Mouse (Mus musculus): ENCODE measurements around the gene 2010111I01Rik. TPM values are rescaled to one million over a fixed set of nuclear protein-coding genes. Genes with fewer than 3 reads are reported as not detected.

Gene 2010111I01Rik
- polyA plus RNA-seq, 1 experiment: 84.5 TPM

GRCm38 (mm10) chr13:63170282-63171073 lies 205.8 kb downstream of the 2010111I01Rik start:
- Histone ChIP-seq H3K4me3 (ENCODE audit: insufficient read depth, low read depth, low read length) (no peak overlapping the region), H3K27ac (ENCODE audit: insufficient read depth, low read depth, low read length) (no peak overlapping the region), H3K36me3 (ENCODE audit: control insufficient read depth, insufficient read depth, low read length) (no peaks in the 10 kb centered on the region), H3K4me1 (ENCODE audit: control insufficient read depth, insufficient read depth, low read length) (no peaks in the 10 kb centered on the region), H3K27me3 (replicated peaks; ENCODE audit: control insufficient read depth, insufficient read depth, low read length) (no peaks in the 10 kb centered on the region)
- 81% methylated on average over 11 of the region's 11 CpGs for WGBS
- DNase-seq: no peak
- TF ChIP-seq CTCF (conservative IDR thresholded peaks at IDR 0.05; ENCODE audit: insufficient read depth, insufficient read length, low read depth, low read length) (no peak), POLR2A (IDR thresholded peaks at IDR 0.05; ENCODE audit: low read depth, low read length) (no peak)

- no peak overlapping the region for H3K27ac ChIP-seq (ENCODE audit: insufficient read depth, low read depth, low read length)
- no peak for DNase-seq
- H3K4me1 ChIP-seq (ENCODE audit: control insufficient read depth, insufficient read depth, low read length): no peaks in the 10 kb centered on the region
- no peaks in the 10 kb centered on the region for H3K36me3 ChIP-seq (ENCODE audit: control insufficient read depth, insufficient read depth, low read length)
- H3K4me3 ChIP-seq (ENCODE audit: insufficient read depth, low read depth, low read length): no peak overlapping the region
- no peak for TF ChIP-seq POLR2A (IDR thresholded peaks at IDR 0.05; ENCODE audit: low read depth, low read length)
- no peak for TF ChIP-seq CTCF (conservative IDR thresholded peaks at IDR 0.05; ENCODE audit: insufficient read depth, insufficient read length, low read depth, low read length)
- 79% methylated on average over 13 of the region's 13 CpGs for WGBS
- H3K27me3 ChIP-seq (replicated peaks; ENCODE audit: control insufficient read depth, insufficient read depth, low read length): no peaks in the 10 kb centered on the region
Observed at GRCm38 (mm10) chr13:63171347-63172096, 206.8 kb downstream of the 2010111I01Rik start.

- TF ChIP-seq POLR2A (IDR thresholded peaks at IDR 0.05; ENCODE audit: low read depth, low read length): no peak
- TF ChIP-seq CTCF (conservative IDR thresholded peaks at IDR 0.05; ENCODE audit: insufficient read depth, insufficient read length, low read depth, low read length): no peak
- no peak overlapping the region for H3K4me3 ChIP-seq (ENCODE audit: insufficient read depth, low read depth, low read length)
- no peaks in the 10 kb centered on the region for H3K27me3 ChIP-seq (replicated peaks; ENCODE audit: control insufficient read depth, insufficient read depth, low read length)
- WGBS: 95% methylated on average over 3 of the region's 3 CpGs
- no peaks in the 10 kb centered on the region for H3K36me3 ChIP-seq (ENCODE audit: control insufficient read depth, insufficient read depth, low read length)
- DNase-seq: no peak
- H3K4me1 ChIP-seq (ENCODE audit: control insufficient read depth, insufficient read depth, low read length): no peaks in the 10 kb centered on the region
- no peak overlapping the region for H3K27ac ChIP-seq (ENCODE audit: insufficient read depth, low read depth, low read length)
Observed at GRCm38 (mm10) chr13:63172097-63172445, 207.4 kb downstream of the 2010111I01Rik start.

GRCm38 (mm10) chr13:63174252-63175020 lies 209.7 kb downstream of the 2010111I01Rik start:
- 90% methylated on average over 6 of the region's 6 CpGs for WGBS
- no peaks in the 10 kb centered on the region for H3K4me1 ChIP-seq (ENCODE audit: control insufficient read depth, insufficient read depth, low read length)
- DNase-seq: no peak
- H3K27ac ChIP-seq (ENCODE audit: insufficient read depth, low read depth, low read length): no peak overlapping the region
- no peak for TF ChIP-seq POLR2A (IDR thresholded peaks at IDR 0.05; ENCODE audit: low read depth, low read length)
- no peak for TF ChIP-seq CTCF (conservative IDR thresholded peaks at IDR 0.05; ENCODE audit: insufficient read depth, insufficient read length, low read depth, low read length)
- no peaks in the 10 kb centered on the region for H3K27me3 ChIP-seq (replicated peaks; ENCODE audit: control insufficient read depth, insufficient read depth, low read length)
- H3K36me3 ChIP-seq (ENCODE audit: control insufficient read depth, insufficient read depth, low read length): no peaks in the 10 kb centered on the region
- H3K4me3 ChIP-seq (ENCODE audit: insufficient read depth, low read depth, low read length): no peak overlapping the region

- 83% methylated on average over 4 of the region's 4 CpGs for WGBS
- no peak for DNase-seq
- Histone ChIP-seq H3K36me3 (ENCODE audit: control insufficient read depth, insufficient read depth, low read length) (no peaks in the 10 kb centered on the region), H3K27ac (ENCODE audit: insufficient read depth, low read depth, low read length) (no peak overlapping the region), H3K4me1 (ENCODE audit: control insufficient read depth, insufficient read depth, low read length) (no peaks in the 10 kb centered on the region), H3K27me3 (replicated peaks; ENCODE audit: control insufficient read depth, insufficient read depth, low read length) (no peaks in the 10 kb centered on the region), H3K4me3 (ENCODE audit: insufficient read depth, low read depth, low read length) (no peak overlapping the region)
- TF ChIP-seq POLR2A (IDR thresholded peaks at IDR 0.05; ENCODE audit: low read depth, low read length): no peak
- TF ChIP-seq CTCF (conservative IDR thresholded peaks at IDR 0.05; ENCODE audit: insufficient read depth, insufficient read length, low read depth, low read length): no peak
Observed at GRCm38 (mm10) chr13:63176131-63176530, 211.4 kb downstream of the 2010111I01Rik start.

GRCm38 (mm10) chr13:63177232-63177631 lies 212.5 kb downstream of the 2010111I01Rik start:
- Histone ChIP-seq H3K36me3 (ENCODE audit: control insufficient read depth, insufficient read depth, low read length) (no peaks in the 10 kb centered on the region), H3K27me3 (replicated peaks; ENCODE audit: control insufficient read depth, insufficient read depth, low read length) (no peaks in the 10 kb centered on the region), H3K4me3 (ENCODE audit: insufficient read depth, low read depth, low read length) (no peak overlapping the region), H3K27ac (ENCODE audit: insufficient read depth, low read depth, low read length) (no peak overlapping the region), H3K4me1 (ENCODE audit: control insufficient read depth, insufficient read depth, low read length) (no peaks in the 10 kb centered on the region)
- 94% methylated on average over 4 of the region's 4 CpGs for WGBS
- TF ChIP-seq CTCF (conservative IDR thresholded peaks at IDR 0.05; ENCODE audit: insufficient read depth, insufficient read length, low read depth, low read length) (no peak), POLR2A (IDR thresholded peaks at IDR 0.05; ENCODE audit: low read depth, low read length) (no peak)
- no peak for DNase-seq

Data from kidney, adult 2 months (tissue).